Mouse (Mus musculus): ENCODE results near the gene Gphb5.
"Not testable (repeated sequence)": the region's sequence is repeated elsewhere in the genome, so short reads cannot be mapped to it uniquely, and the experiment has no call there.

The Gphb5 gene

DNA sequence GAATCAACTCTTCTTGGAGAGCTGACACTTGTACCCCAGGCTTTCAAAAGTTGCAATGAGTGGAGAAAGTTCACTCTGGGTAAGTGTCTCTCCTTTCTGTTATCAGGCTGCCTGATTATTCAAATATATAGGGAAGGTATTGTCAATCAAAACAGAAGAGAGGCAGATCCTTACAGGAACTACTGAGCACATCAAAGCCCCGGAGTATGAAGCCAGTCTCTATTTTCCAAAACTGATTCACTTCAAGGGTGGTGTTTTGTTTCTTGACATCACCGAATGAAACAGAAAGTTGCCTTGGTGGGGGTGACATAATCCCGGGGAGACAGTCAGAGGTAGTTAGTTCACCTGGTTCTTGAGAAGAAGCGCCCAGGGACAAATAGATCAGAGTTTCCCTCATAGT lies at the start of gene Gphb5:
Gene Gphb5, minus strand, starts transcription at position 101 of the 400 bp plus-strand sequence.
- DNase-seq (ENCODE audit: low read depth, low spot score): no peak

DNA sequence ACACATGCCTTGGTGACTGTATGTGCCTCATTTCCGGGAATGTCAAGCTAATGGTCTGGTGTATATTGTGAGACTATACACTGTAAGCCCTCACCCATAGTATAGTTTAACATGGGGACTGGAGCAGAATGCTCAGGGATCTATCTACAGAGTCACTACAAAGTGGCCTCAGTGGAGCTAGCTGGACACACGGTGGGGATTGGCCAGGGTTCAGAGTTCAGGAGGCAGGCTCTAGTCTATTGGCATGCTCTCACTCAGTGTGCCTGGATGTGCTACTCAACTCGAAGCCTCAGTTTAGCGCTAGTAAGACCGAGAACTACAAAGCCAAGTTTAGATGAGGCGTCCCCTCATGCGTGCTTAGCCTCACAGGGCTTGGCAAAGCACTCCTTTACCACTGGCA lies 49.6 kb upstream of the Gphb5 start:
- DNase-seq (ENCODE audit: low read depth, low spot score): no peak

DNA sequence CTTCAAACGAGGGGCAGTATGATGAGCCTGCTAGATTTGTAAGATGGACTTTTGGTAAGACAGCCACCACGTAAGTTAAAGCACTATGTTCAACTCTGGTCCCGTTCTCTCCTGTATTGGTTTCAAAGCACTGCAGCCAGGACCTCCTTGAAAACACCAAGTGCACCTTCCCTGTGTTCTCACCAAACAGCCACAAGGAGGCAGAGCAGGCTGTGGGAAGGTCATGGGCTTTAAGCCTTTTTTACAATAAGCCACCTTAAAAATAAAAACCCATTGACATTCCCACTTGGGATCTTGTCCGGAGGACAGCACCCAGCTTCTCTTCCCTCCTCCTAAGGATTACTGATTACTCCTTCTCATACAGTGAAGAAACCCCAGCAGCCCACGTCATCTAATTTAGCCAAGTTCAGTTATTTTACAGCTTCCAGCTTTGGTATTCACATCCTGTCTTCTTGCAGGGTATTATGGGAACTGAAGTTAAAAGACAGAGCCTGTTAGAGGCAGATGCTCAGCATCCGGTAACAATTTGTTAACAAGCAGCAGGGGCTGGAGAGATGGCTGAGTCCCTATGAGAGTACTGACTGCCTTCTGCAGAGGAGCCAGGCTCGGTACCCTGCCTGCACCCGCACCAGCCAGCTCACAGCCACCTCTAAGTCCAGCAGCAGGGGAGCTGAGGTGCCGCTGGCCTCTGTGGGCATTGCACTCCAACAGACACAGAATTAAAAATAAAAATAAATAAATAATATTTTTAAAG lies 47.6 kb upstream of the Gphb5 start:
- peak; percentile 36 for DNase-seq (ENCODE audit: low read depth, low spot score)

DNA sequence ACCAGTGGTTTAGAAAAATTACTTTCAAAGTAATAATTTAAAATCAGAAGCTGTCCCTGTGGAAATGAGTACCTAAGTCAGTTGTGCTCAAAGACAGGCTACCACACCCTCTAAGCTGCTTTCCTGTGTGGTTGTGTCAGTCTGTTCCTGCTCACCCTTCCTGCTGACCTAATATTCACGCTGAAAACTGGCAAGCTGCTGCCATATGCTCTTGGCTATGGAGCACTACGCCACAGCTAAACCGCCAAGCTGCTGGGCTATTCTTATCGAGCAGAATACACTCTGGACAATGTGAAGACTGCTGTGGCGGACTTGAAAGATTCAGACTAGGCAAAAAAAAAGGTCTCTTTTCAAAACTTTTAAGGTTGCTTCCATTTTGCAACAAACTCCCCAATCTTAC lies 44.0 kb upstream of the Gphb5 start:
- DNase-seq (ENCODE audit: low read depth, low spot score): peak; percentile 13

DNA sequence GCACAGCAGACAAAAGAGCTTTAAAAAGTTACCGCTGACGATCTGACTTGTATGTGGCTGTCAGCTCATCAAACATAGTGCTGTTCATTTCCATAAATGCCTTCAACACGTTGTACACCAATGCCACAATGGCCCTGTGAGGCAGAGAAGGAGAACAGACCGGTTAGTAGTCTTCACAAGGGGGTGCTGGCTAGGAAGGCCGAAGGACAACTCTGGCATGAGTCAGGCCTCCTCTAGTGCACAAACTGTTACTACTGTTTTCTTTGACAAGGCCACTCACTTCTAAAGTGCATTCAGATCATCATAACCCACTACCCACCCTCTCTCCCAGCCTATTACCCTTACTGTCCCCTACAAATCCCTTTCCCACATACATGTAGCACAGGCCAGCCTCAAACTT lies 43.1 kb upstream of the Gphb5 start:
- no peak for DNase-seq (ENCODE audit: low read depth, low spot score)

DNA sequence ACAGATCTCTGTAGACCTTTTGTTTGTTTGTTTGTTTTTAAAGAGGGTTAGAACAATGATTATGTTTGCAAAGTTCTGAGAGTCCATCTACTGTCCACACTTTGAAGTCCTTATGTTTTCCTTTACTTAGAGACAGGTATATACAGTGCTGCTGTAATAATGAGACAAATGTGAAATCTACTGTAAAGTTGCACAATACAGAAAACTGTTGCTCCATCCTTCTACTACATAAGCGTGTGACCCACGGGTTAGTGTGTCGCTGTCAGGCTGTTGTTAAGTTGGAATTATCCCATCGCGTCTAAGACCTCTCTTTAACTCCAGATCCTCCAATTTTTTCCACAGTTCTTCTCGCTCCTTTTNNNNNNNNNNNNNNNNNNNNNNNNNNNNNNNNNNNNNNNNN lies 36.9 kb upstream of the Gphb5 start:
- DNase-seq (ENCODE audit: low read depth, low spot score): no peak

DNA sequence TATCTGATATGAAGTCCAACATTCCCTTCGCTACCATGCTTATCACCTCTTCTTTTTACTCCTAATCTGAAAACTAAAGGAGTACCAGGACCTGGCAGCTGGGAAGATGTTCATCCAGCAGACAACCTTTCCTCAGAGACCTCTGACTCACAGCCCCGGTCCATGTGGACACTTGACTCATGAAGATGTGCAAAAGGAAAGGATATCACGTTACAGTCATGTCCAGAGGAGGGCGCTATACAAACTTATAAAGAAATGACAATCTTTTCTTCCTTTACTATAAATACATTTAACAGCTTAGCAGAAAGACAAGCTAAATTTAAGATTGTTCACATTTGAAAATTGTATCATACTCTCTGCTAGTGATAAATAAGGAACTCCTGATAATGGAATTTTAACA lies 36.4 kb upstream of the Gphb5 start:
- no peak for DNase-seq (ENCODE audit: low read depth, low spot score)

DNA sequence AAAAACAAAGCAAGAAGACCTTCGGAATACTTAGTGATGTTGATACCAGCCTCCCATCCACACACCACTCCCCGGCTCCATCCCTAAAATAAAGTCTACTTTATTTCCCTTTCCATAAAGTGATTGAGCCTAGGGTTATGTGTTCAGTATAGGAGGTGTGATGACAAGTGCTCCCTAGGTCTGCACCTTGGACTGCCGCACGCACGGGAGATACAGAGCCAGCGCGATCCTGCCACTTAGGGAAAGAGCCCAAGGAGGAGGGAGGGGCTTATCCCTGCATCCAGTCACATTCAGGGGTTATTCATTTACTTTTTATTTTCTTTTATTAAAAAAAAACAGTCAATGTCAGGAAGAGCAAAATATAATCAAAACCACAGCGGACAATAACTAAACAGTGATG lies 34.0 kb upstream of the Gphb5 start:
- no peak for DNase-seq (ENCODE audit: low read depth, low spot score)

DNA sequence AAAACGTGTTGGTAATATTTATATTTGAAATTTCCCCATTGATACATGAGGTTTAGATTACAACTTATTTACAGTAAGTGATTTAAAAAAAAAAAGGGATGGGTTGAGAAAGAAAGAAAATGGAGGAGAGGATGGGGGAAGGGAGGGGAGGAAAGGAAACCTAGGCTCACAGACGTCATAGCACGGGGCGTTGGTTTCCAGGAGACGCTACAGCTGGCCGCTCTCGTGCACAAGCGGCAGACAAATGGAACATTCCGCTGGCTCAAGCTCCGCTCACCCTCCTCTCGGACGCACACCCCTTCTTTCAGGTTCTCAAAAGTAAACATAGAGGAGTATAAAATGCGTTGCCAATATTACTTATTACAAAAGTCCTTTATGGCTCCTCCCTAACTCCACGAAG lies 33.4 kb upstream of the Gphb5 start:
- DNase-seq (ENCODE audit: low read depth, low spot score): no peak

DNA sequence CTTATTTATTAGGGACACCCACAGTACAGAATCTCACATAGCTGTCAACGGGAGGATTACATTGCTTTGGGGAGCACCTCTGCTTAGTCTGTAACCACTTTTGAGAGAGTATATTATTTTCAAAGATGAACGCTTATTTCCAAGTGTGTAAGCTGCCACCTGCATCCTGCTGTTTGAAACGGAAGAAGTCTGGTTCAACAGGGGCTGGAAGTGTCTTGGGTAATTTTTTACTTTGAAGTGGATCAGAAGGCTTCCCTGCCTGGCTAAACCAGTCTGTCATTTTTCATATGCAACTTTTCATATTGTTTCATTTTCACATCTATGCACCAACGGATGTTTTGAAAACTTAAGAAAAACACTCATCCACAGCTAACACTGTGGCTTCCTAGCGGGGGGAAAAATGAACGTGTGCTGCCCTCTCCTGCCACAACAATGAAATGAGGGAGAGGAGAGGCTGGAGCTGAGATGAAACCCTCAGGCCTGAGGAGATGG lies 32.9 kb upstream of the Gphb5 start:
- no peak for DNase-seq (ENCODE audit: low read depth, low spot score)

DNA sequence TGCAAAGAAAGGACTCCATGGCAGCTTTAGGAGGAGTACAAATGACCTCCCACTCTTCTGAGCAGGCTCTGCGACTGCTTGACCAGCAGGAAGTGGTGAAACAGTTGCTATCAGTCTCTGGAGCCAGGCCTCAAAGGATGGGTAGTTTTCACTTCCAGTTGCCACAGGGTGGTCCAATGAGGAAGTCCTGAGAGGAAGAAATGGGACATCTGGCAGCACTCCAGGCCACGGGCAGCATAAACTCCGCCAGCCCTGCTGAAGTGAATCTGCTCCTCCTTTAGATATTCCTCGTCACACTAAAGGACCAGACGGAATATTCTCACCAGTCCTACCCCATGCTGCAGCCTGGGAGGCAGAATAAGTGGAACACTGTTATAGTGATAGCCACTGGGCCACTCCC lies 32.3 kb upstream of the Gphb5 start:
- DNase-seq (ENCODE audit: low read depth, low spot score): no peak

DNA sequence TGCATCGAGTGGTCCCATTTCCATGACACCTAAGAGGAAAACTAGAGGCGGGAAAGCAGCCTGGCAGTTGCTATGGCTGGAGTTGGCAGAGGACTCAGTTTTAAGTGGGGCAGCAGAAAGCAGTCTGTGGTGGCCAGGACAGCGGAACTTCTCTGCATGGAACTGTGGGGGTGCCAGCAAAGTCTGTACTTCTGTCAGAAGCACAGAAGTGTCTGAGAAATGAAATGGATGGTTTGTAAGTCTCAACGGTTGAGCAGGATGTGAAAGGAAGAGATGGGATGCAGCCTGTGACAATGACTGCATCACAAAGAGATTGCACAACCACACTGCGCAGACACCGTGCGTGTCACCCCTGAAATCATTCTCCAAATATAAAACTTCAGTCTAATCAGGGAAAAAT lies 29.7 kb upstream of the Gphb5 start:
- no peak for DNase-seq (ENCODE audit: low read depth, low spot score)

DNA sequence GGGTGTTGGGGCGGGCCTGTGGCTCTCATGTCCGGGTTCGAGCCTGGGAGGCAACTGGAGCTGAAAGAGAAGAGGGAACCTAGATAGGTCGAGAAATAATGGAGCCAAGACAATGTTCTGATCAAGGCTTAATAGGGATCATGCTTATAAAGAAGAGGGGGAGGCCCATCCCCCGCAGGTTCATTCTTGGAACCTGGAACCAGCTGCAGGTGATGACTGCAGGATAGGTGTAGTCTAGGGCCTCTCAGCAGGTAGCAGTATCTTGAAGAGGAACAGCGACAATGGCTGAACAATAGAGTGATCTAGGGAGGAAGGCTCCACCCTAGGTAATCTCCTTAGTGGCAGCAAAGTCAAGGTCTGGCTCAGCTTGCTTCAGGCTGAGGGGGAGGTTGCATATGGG lies 15.8 kb upstream of the Gphb5 start:
- DNase-seq (ENCODE audit: low read depth, low spot score): not testable (repeated sequence)

DNA sequence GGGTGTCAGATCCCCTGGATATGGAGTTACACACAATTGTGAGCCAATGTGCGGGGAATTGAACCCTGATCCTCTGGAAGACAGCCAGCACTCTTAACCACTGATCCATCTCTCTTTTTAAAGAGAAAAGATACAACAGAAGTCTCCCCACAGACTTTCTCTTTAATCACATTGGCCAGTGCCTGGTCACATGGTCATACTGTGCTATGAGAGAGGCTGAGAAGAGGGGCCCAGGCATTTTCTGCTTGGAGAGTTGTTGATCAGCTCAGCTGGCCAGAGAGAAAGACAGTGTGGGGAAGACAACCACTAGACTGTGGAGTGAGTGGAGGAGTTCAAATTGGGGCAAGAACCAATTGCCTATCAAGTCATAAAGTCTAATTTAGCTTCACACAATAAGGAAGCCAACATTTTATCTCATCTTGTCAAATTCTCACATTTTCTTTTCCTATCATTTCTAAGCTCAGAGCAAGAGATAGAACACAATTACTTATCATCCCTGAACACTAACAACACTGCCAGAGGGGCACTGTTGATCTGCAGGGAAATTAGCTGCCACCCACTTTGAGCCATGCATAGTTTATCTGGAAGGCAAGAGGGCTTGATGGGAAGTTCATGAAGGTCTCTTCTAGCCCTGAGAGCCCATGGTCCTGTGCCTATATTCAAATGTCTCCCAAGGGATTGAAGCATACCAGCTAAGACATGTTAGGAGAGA lies 13.3 kb upstream of the Gphb5 start:
- no peak for DNase-seq (ENCODE audit: low read depth, low spot score)

DNA sequence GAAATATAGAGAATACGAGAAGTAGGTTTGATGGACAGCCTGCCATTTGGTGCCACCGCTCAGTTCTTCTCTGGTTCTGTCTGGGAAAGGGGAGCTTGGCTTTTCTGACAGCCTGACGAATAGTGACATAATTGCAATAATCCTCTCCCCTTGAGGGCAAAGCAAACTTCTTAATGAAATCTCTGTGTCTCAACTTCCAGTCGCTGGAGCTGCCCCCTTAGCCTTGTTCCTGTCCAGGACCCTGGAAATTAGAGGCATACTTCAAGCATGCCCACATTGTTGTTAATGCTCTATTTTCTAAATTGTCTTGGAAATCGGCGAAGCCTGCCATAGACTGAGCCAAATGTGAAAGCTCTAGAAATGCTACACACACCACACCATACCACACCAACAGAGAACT lies 12.1 kb upstream of the Gphb5 start:
- DNase-seq (ENCODE audit: low read depth, low spot score): no peak

DNA sequence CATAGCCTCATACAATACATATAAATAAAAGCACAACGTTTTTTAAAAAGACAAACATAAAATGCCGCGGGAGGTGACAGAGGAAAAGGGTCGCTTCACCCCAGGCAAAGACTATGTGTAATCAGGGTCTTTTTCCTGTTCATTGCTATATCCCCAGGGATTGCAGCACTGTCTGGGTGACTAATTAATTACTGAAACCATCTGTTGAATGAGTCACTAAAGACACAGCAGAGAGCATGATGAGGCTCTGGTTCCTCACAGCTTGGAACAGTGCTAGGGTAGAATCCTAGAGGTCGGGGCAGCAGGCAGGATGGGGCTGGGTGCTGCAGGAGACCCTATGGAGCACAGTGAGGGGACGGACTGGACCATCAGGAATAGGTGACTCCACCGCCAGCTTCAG lies 9.3 kb upstream of the Gphb5 start:
- no peak for DNase-seq (ENCODE audit: low read depth, low spot score)

DNA sequence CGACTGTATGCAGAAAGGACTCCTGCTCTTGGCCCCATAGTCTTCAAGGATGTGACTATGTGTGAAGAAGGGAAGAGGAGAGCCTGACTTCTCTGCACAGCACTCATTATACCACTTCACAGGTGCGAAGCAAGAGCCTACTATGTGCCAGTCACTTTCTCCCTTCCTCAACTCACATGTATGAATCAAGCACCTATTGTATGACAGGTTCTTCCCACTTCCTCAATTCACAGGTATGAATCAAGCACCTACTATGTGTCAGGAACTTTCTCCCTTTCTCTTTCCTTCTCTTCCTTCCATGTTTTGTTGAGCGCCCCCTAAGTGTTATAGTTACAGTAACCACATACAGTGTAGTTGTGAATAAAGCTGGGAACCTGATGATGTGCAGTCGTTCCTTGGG lies 8.2 kb upstream of the Gphb5 start:
- no peak for DNase-seq (ENCODE audit: low read depth, low spot score)

DNA sequence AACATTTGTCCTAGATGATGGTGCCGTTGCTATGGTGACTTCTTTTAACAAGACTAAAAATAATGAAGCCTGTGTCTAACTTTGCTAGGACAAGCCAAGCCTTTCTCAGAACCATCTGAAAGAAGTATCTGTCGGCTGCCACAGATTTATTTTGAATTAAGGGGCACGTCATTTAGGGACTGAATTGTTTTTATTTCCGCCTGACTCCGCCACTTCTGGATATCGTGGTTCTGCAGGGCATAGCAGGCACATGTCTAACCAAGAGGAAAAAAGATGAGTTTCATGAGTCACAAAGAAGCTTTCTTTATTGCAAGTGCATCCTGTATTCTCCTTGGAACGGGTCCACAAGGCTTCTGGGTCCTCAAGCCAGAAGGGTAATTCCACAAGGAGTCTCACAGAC lies 7.8 kb upstream of the Gphb5 start:
- no peak for DNase-seq (ENCODE audit: low read depth, low spot score)

DNA sequence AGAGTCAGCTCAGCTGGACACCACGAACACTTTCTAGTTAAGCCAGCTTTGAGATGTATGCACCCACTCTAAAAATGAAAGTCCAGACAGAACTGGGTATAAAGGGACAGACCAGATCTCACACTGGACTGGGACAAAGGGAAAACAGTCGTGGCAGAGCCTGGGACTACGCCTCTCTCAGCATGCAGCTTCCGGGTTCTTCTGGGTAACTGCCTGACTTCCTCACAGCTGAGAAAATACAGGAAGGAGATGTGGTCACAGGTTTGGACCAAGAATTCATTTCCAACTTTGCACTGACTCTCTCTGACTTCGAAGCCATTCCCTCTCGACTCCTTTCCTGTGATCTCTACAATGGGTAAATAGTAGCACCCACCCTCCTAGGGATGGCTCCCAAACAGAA lies 1.6 kb downstream of the Gphb5 start:
- no peak for DNase-seq (ENCODE audit: low read depth, low spot score)

DNA sequence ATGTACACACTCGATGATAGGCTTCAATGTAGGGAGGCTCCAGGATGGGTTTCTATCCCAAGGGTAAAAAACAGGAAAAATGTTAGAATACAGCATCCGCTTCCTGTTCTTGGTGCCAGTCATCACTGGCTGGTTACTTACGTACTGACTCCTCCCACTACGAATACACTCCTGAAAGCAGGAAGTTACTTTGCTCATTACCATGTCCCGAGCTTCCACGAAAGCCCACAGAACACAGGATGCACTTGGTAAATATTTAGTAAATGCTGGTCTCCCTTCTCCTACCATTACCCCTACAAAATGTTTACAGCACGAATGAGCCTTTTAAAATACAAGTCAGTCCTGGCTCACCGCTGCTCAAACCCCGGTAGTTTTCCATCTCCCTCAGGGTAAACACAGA lies 3.6 kb downstream of the Gphb5 start:
- DNase-seq (ENCODE audit: low read depth, low spot score): no peak

DNA sequence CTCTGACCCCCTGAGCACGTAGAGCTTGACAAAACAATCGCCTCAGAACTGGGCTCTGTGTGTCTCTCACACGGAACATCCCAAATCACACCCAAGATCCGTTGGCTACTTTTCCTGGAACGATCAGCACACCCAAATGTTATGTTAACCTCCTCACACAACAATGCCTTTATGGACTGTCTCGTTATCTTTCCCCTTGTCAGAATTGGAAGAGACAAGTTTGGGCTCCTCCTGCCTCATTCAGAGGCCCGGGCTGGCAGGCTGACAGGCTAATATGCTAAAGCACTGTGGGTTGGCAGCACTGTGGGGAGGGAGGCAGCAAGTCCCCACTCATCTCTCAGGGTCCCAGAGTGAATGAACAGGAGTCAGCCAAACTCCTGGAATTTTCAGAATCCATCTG lies 19.5 kb downstream of the Gphb5 start:
- DNase-seq (ENCODE audit: low read depth, low spot score): no peak

DNA sequence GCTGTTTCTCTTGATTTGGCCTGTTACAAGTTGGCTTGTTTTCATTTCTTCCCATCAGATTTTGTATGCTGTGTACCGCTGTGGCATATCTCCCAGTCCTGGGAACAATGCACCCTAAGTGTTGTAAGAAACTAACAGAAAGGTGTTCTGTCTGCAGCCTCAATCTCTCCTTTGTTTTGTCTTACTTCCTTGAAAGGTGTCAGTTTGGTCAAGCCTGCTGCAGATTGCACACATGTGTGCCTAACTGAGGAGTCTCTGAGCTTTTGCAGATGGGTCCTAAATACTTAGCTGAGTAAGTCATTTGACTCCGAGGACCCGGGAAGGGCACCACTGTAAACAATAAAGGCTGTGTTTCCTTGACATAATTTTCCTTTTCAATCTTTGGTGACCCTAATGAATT lies 20.0 kb downstream of the Gphb5 start:
- DNase-seq (ENCODE audit: low read depth, low spot score): no peak

DNA sequence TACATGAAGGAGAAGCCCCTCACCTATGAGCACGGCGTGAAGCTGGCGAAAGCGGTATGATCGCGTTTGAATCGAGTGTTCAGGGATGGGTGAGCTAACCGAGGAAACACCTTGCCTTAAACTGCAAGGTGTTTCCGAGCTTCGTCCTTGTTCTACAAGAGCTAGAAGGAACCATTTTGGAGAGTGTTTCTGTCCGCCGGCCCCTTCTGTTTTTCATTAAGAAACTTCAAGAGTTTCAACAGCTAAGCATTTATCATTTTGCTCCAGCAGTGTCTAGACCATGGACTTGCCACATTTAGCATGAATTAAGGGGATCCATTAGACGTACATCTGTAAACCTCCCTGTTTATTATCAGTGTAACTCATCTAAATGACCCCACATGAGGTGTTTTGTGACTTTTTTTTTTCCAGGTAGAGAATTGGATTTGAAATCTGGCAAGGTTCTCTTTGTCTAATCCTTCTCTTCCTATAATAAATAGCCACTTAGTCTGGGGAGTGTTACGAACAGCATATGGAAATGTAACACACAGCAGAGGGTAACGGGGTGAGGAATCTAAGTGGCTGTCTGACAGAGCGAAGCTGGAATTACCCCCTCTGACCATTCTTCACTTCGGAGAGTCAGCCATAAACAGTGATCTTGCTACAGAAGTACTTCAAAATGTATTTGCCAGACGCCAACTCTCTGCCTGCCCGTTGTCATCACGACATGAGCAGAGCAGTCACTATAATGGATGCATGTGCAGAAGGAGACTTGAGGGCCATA lies 22.4 kb downstream of the Gphb5 start:
- no peak for DNase-seq (ENCODE audit: low read depth, low spot score)
